Mouse (Mus musculus) urinary bladder, postnatal 14 days (tissue): Measurements from ENCODE around the gene Rab11fip4.

ENCODE experiments used
- DNase-seq: peaks from one replicate; pipeline ENCODE4 v3.0.0; 2021; ENCODE audit warnings: low spot score

Rab11fip4 gene

GRCm38 (mm10) chr11:79738725-79739558, 147.9 kb downstream of the Rab11fip4 start:
- DNase-seq, result peak; percentile 50

GRCm38 (mm10) chr11:79740740-79741512, 149.9 kb downstream of the Rab11fip4 start:
- no peak for DNase-seq

GRCm38 (mm10) chr11:79746552-79747102, 155.6 kb downstream of the Rab11fip4 start:
- DNase-seq, result no peak
